Mouse (Mus musculus): ENCODE measurements around the gene Sez6l2.

GRCm38 (mm10) chr7:126949793-126950646 is at the start of gene Sez6l2:
- no peak for TF ChIP-seq POLR2A (IDR thresholded peaks at IDR 0.05; ENCODE audit: control insufficient read depth, extremely low read depth, insufficient read depth, low read length, poor library complexity)
- TF ChIP-seq CTCF (IDR thresholded peaks at IDR 0.05; ENCODE audit: borderline replicate concordance, control insufficient read depth, extremely low read depth, insufficient read depth, low read length, poor library complexity) = no peak
